Mouse (Mus musculus): ENCODE measurements at regions not wholly inside any gene's neighbourhood (a gene's known extent, or its start where the extent isn't known, plus 50 kb on each side); places are given as distances from the start of the nearest gene placed in this dataset.

DNA sequence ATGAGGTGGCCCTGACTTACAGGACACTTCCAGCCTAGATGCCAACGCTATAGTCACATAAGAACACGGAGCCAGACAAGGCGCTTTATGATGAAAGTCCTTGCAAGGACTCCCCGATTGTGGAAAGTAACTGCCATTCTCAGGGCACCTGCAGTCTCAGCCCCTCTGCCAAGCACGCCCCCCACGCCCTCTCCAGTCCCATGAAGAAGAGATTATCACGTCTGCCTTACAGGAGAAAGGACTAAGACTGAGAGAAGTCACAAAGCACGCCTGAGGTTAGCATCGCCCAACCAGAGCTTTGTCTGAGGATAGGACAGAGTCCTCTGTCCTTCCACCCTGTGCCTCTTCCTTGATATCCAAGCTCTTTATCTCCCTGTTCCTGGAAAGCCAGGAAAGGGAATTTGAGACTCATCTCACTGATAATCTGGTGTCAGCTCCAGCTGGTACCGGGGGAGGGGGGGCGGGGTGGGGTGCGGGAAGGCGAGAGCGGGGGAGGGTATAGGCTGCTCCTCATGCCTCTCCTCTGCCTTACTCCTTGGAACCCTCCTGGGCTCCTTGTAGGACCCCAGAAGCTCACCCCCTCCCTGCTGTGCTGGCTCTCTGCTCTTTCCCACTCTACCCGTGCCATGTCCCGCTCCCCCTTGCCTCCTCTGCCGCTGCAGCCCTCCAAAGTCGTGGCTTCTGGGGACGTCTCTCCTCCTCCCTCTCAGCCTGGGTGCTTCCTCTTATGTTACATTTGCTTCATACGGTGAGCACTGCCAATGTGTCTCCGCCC lies 224.7 kb upstream of the Nfe2l3 start:
- Histone ChIP-seq H3K27ac (ENCODE audit: insufficient read depth, low read depth, low read length) (no peak overlapping the region), H3K4me1 (ENCODE audit: control insufficient read depth, insufficient read depth, insufficient read length, low read length) (no peaks in the 10 kb centered on the region), H3K27me3 (ENCODE audit: control insufficient read depth, insufficient read depth, low read length) (peaks cover 13% of the 10 kb centered on the region), H3K4me3 (ENCODE audit: low read depth, low read length) (no peak overlapping the region), H3K36me3 (ENCODE audit: control insufficient read depth, insufficient read depth, low read length) (no peaks in the 10 kb centered on the region)
- TF ChIP-seq POLR2A (IDR thresholded peaks at IDR 0.05; ENCODE audit: low read depth, low read length) (no peak), CTCF (IDR thresholded peaks at IDR 0.05; ENCODE audit: extremely low read depth, insufficient read length, insufficient replicate concordance, low read depth, low read length) (no peak)
- 8% methylated on average over 21 of the region's 21 CpGs for WGBS

DNA sequence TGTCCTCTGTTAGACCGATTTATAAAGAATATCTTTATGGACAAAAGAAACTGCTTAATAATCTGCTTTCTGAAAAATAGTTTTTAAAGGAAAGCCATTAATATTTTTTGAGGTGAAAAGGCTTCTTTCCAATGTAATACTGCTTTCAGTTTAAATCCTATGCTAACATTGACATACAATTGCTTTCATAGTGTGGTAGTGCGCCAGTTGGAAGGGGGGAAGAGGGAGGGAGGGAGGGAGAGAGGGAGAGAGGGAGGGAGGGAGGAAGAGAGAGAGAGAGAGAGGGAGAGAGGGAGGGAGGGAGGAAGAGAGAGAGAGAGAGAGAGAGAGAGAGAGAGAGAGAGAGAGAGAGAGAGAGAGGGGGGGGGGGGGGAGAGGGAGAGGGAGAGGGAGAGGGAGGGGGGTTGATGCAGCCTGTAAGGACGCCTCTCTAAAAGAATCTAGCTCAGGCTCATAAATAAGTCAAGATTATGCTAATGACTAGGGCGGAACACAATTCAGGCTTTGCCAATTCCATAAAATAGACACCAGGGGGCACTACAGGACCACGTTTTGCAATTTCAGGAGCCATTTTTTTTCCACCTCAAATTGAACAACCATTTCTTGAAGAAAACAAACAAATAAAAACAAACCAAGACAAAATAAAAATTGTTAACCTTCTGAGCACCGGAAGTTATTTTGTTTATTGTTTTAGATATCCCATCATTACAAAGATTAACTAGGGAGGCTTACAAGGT lies 223.6 kb upstream of the Nfe2l3 start:
- Histone ChIP-seq H3K4me3 (ENCODE audit: low read depth, low read length) (no peak overlapping the region), H3K4me1 (ENCODE audit: control insufficient read depth, insufficient read depth, insufficient read length, low read length) (no peaks in the 10 kb centered on the region), H3K27me3 (ENCODE audit: control insufficient read depth, insufficient read depth, low read length) (peaks cover 13% of the 10 kb centered on the region), H3K27ac (ENCODE audit: insufficient read depth, low read depth, low read length) (no peak overlapping the region), H3K36me3 (ENCODE audit: control insufficient read depth, insufficient read depth, low read length) (no peaks in the 10 kb centered on the region)
- 2% methylated on average over 6 of the region's 6 CpGs for WGBS
- TF ChIP-seq POLR2A (IDR thresholded peaks at IDR 0.05; ENCODE audit: low read depth, low read length) = no peak
- no peak for TF ChIP-seq CTCF (IDR thresholded peaks at IDR 0.05; ENCODE audit: extremely low read depth, insufficient read length, insufficient replicate concordance, low read depth, low read length)

DNA sequence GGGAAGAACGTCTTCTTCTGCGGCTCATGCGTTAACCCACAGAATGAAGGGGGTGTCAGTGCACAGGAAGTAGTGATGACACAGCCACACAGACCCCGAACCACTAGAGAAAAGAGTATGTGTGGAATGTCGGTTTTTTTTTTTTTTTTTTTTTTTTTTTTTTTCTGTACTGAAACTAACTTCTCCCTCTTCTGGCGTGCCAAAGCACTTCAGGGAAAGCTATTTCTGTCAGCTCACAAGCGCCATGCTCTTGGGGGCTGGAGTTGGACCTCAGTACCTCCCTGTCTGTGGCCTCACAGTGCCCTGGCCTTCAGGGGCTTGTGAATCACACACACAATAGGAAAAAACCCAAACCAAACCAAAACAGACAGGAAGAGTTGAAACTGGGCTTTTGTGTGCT lies 221.1 kb upstream of the Nfe2l3 start:
- H3K36me3 ChIP-seq (ENCODE audit: control insufficient read depth, insufficient read depth, low read length) = no peaks in the 10 kb centered on the region
- no peak overlapping the region for H3K27ac ChIP-seq (ENCODE audit: insufficient read depth, low read depth, low read length)
- no peak for TF ChIP-seq POLR2A (IDR thresholded peaks at IDR 0.05; ENCODE audit: low read depth, low read length)
- no peak for TF ChIP-seq CTCF (IDR thresholded peaks at IDR 0.05; ENCODE audit: extremely low read depth, insufficient read length, insufficient replicate concordance, low read depth, low read length)
- H3K4me1 ChIP-seq (ENCODE audit: control insufficient read depth, insufficient read depth, insufficient read length, low read length) = peaks cover 3% of the 10 kb centered on the region; the same call in 1 of the 2 replicates
- no peak overlapping the region for H3K4me3 ChIP-seq (ENCODE audit: low read depth, low read length)
- peaks cover 13% of the 10 kb centered on the region for H3K27me3 ChIP-seq (ENCODE audit: control insufficient read depth, insufficient read depth, low read length)
- WGBS = 47% methylated on average over 7 of the region's 7 CpGs

DNA sequence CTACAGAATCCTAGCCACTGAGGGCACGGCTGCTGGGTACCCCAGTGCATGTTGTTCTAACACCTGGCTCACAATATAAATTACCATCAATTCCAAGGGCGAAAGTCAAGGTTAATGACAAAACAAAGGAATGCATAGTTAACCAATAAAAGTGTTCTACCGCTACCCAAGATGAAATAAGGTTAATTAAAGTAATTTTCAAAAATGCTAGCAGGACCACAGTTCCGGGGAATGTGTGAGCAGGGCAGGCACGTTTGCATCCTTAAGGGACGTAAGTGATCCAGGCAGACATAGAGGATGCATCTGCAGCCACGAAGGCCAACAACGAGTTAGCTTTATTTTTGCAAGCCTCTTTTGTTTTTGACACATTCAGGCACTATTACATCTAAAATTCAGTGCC lies 220.3 kb upstream of the Nfe2l3 start:
- TF ChIP-seq CTCF (IDR thresholded peaks at IDR 0.05; ENCODE audit: extremely low read depth, insufficient read length, insufficient replicate concordance, low read depth, low read length) = no peak
- no peak for TF ChIP-seq POLR2A (IDR thresholded peaks at IDR 0.05; ENCODE audit: low read depth, low read length)
- 89% methylated on average over 8 of the region's 8 CpGs for WGBS
- Histone ChIP-seq H3K36me3 (ENCODE audit: control insufficient read depth, insufficient read depth, low read length) (no peaks in the 10 kb centered on the region), H3K4me1 (ENCODE audit: control insufficient read depth, insufficient read depth, insufficient read length, low read length) (peaks cover 5% of the 10 kb centered on the region; the same call in 1 of the 2 replicates), H3K4me3 (ENCODE audit: low read depth, low read length) (no peak overlapping the region), H3K27me3 (ENCODE audit: control insufficient read depth, insufficient read depth, low read length) (peaks cover 10% of the 10 kb centered on the region), H3K27ac (ENCODE audit: insufficient read depth, low read depth, low read length) (no peak overlapping the region)

DNA sequence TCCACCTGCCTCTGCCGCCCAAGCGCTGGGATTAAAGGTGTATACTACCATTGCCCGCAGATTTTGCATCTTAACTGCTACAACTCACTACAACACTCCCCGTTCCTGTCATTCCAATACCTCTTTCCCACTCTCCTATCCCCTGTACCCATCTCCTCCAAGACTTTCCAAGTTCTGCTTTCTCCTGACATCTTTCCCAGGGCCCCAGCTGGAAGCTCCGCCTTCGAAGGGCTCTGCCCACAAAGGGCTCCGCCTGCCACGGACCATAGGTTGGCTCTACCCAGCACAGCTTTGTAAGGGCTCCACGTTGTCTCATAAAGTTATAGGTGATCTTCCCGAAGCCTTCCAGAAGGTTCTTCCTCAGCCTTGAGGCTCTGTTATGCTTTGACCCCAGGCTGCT lies 217.1 kb upstream of the Nfe2l3 start:
- TF ChIP-seq CTCF (IDR thresholded peaks at IDR 0.05; ENCODE audit: extremely low read depth, insufficient read length, insufficient replicate concordance, low read depth, low read length) (no peak), POLR2A (IDR thresholded peaks at IDR 0.05; ENCODE audit: low read depth, low read length) (no peak)
- WGBS = 74% methylated on average over 10 of the region's 10 CpGs
- no peak overlapping the region for H3K4me3 ChIP-seq (ENCODE audit: low read depth, low read length)
- peaks cover 5% of the 10 kb centered on the region; the same call in 1 of the 2 replicates for H3K4me1 ChIP-seq (ENCODE audit: control insufficient read depth, insufficient read depth, insufficient read length, low read length)
- H3K27ac ChIP-seq (ENCODE audit: insufficient read depth, low read depth, low read length) = no peak overlapping the region
- no peaks in the 10 kb centered on the region for H3K27me3 ChIP-seq (ENCODE audit: control insufficient read depth, insufficient read depth, low read length)
- no peaks in the 10 kb centered on the region for H3K36me3 ChIP-seq (ENCODE audit: control insufficient read depth, insufficient read depth, low read length)

DNA sequence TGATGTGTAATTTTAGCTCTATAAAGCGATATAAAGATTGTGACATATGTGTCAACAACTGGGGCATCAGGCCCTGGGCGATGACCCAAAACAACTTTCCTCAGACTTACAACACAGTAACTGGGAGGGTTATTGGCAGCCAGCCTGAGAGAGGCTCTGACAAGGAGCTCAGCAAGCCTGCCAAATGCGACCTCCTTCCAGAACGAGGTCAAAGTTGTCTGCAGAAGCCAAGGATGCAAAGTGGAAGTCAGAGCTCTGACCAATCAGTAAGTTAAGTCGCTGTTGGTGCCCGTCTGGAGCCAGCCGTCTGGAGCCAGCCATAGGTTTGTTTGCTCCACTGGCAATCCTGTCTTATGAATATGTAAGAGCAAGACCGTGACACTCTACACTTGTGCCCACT lies 216.0 kb upstream of the Nfe2l3 start:
- TF ChIP-seq POLR2A (IDR thresholded peaks at IDR 0.05; ENCODE audit: low read depth, low read length) = no peak
- no peak for TF ChIP-seq CTCF (IDR thresholded peaks at IDR 0.05; ENCODE audit: extremely low read depth, insufficient read length, insufficient replicate concordance, low read depth, low read length)
- H3K4me3 ChIP-seq (ENCODE audit: low read depth, low read length) = no peak overlapping the region

DNA sequence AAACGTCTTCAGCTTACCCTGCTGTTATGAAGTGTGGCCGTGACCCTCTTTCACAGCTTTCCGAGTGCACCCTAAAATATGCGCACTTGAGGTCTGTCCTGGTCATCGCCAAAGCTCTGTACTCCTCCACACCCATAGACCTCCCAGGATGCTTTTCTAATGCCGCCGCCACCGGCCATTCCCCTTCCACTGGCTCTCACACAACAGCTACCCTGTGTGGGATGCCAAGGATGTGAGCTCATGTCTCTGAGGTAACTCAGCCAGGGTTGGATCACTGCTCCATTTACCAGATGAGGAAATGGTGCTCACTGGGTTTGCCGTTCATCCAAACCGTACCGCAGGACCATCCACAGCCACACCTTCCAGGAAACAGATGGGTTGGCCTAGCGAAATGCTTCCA lies 212.8 kb upstream of the Nfe2l3 start:
- Histone ChIP-seq H3K27me3 (ENCODE audit: control insufficient read depth, insufficient read depth, low read length) (no peaks in the 10 kb centered on the region), H3K27ac (ENCODE audit: insufficient read depth, low read depth, low read length) (no peak overlapping the region), H3K4me1 (ENCODE audit: control insufficient read depth, insufficient read depth, insufficient read length, low read length) (peaks cover 5% of the 10 kb centered on the region; the same call in 1 of the 2 replicates), H3K36me3 (ENCODE audit: control insufficient read depth, insufficient read depth, low read length) (no peaks in the 10 kb centered on the region), H3K4me3 (ENCODE audit: low read depth, low read length) (no peak overlapping the region)
- 96% methylated on average over 12 of the region's 12 CpGs for WGBS
- no peak for TF ChIP-seq CTCF (IDR thresholded peaks at IDR 0.05; ENCODE audit: extremely low read depth, insufficient read length, insufficient replicate concordance, low read depth, low read length)
- no peak for TF ChIP-seq POLR2A (IDR thresholded peaks at IDR 0.05; ENCODE audit: low read depth, low read length)

More for the DNA sequence above, 216.0 kb upstream of the Nfe2l3 start:
- no peaks in the 10 kb centered on the region for H3K36me3 ChIP-seq (ENCODE audit: control insufficient read depth, insufficient read depth, low read length)
- 18% methylated on average over 8 of the region's 8 CpGs for WGBS
- no peak overlapping the region for H3K27ac ChIP-seq (ENCODE audit: insufficient read depth, low read depth, low read length)
- peaks cover 5% of the 10 kb centered on the region; the same call in 1 of the 2 replicates for H3K4me1 ChIP-seq (ENCODE audit: control insufficient read depth, insufficient read depth, insufficient read length, low read length)
- no peaks in the 10 kb centered on the region for H3K27me3 ChIP-seq (ENCODE audit: control insufficient read depth, insufficient read depth, low read length)

Data from small intestine, adult 2 months (tissue).